Mouse (Mus musculus) kidney, adult 9 months (tissue): ENCODE data around the gene Ccdc28a.
A peak's percentile ranks its signal among the peaks of the same experiment; 100 is the strongest.

ENCODE experiments used
- DNase-seq: peaks from one replicate; pipeline ENCODE4 v3.0.0; 2022

The Ccdc28a gene

GRCm38 (mm10) chr10:18234560-18235401 is at the start of gene Ccdc28a:
Gene Ccdc28a, minus strand, starts transcription at chr10:18234998.
- peak; percentile 97 for DNase-seq

GRCm38 (mm10) chr10:18283991-18284390 is 49.2 kb upstream of the Ccdc28a start:
- peak; percentile 42 for DNase-seq

- DNase-seq: no peak
Observed at GRCm38 (mm10) chr10:18276090-18276734, 41.4 kb upstream of the Ccdc28a start.

GRCm38 (mm10) chr10:18251345-18251744 is 16.5 kb upstream of the Ccdc28a start:
- DNase-seq: no peak

GRCm38 (mm10) chr10:18243614-18244013 is 8.8 kb upstream of the Ccdc28a start:
- DNase-seq: peak; percentile 19

GRCm38 (mm10) chr10:18237191-18237590 is 2.4 kb upstream of the Ccdc28a start:
- DNase-seq: peak; percentile 5

GRCm38 (mm10) chr10:18236328-18236927 is 1.6 kb upstream of the Ccdc28a start:
- peak; percentile 3 for DNase-seq

GRCm38 (mm10) chr10:18235402-18235747 is 577 bp upstream of the Ccdc28a start:
- DNase-seq: no peak

GRCm38 (mm10) chr10:18233891-18234290 is 907 bp downstream of the Ccdc28a start:
- peak; percentile 9 for DNase-seq

GRCm38 (mm10) chr10:18224386-18224785 is 10.4 kb downstream of the Ccdc28a start:
- DNase-seq: no peak

- no peak for DNase-seq
Observed at GRCm38 (mm10) chr10:18219351-18219750, 15.4 kb downstream of the Ccdc28a start.

- DNase-seq: no peak
Observed at GRCm38 (mm10) chr10:18214124-18214523, 20.7 kb downstream of the Ccdc28a start.

- no peak for DNase-seq
Observed at GRCm38 (mm10) chr10:18213373-18213772, 21.4 kb downstream of the Ccdc28a start.

- peak; percentile 42 for DNase-seq
Observed at GRCm38 (mm10) chr10:18210726-18211125, 24.1 kb downstream of the Ccdc28a start, which contains the start of gene Ect2l. Gene Ect2l, minus strand, starts transcription at chr10:18210890.

- no peak for DNase-seq
Observed at GRCm38 (mm10) chr10:18210119-18210518, 24.7 kb downstream of the Ccdc28a start.

- DNase-seq: peak; percentile 21
Observed at GRCm38 (mm10) chr10:18204067-18204466, 30.7 kb downstream of the Ccdc28a start.

- no peak for DNase-seq
Observed at GRCm38 (mm10) chr10:18202401-18202800, 32.4 kb downstream of the Ccdc28a start.

- peak; percentile 24 for DNase-seq
Observed at GRCm38 (mm10) chr10:18200656-18201055, 34.1 kb downstream of the Ccdc28a start.

GRCm38 (mm10) chr10:18199919-18200318 is 34.9 kb downstream of the Ccdc28a start:
- no peak for DNase-seq

GRCm38 (mm10) chr10:18198286-18199015 is 36.3 kb downstream of the Ccdc28a start:
- DNase-seq: peak; percentile 59

- peak; percentile 91 for DNase-seq
Observed at GRCm38 (mm10) chr10:18197206-18197979, 37.4 kb downstream of the Ccdc28a start.

- DNase-seq: no peak
Observed at GRCm38 (mm10) chr10:18194737-18195141, 40.1 kb downstream of the Ccdc28a start.
